Mouse (Mus musculus) embryonic facial prominence, embryonic 12.5 days (tissue): ENCODE results near the gene Scaf1. TPM values are rescaled to one million over a fixed set of nuclear protein-coding genes. Genes with fewer than 3 reads are reported as not detected.

ENCODE experiments used
- ATAC-seq: fragments of 200-750 bp; cut with Nextera tagmentation; 2 replicates; pipeline ENCODE4 v1.8.0; 2017; ENCODE audit not compliant: insufficient number of reproducible peaks, insufficient read depth, low FRiP score, low TSS enrichment
- H3K27ac ChIP-seq: fragments of 300-500 bp; sonication (generic); 2 replicates; pipeline ENCODE4 v1.5.1; 2016; ENCODE audit warnings: mild to moderate bottlenecking
- H3K27me3 ChIP-seq: fragments of 300-500 bp; sonication (generic); 2 replicates; pipeline ENCODE4 v1.6.1; 2016; ENCODE audit warnings: mild to moderate bottlenecking, moderate library complexity
- H3K36me3 ChIP-seq: fragments of 300-500 bp; sonication (generic); 2 replicates; pipeline ENCODE4 v1.6.1; 2016; ENCODE audit warnings: mild to moderate bottlenecking
- H3K4me1 ChIP-seq: fragments of 300-500 bp; sonication (generic); 2 replicates; pipeline ENCODE4 v1.6.1; 2016
- H3K4me2 ChIP-seq: fragments of 300-500 bp; sonication (generic); replicated peaks from 2 replicates; pipeline ENCODE4 v1.6.1; 2016; ENCODE audit warnings: mild to moderate bottlenecking, moderate library complexity
- H3K4me3 ChIP-seq: fragments of 300-500 bp; sonication (generic); 2 replicates; pipeline ENCODE4 v1.5.1; 2016; ENCODE audit warnings: mild to moderate bottlenecking
- H3K9ac ChIP-seq: fragments of 300-500 bp; sonication (generic); 2 replicates; pipeline ENCODE4 v1.6.1; 2016; ENCODE audit warnings: mild to moderate bottlenecking, moderate library complexity
- H3K9me3 ChIP-seq: fragments of 300-500 bp; sonication (generic); 2 replicates; pipeline ENCODE4 v1.6.1; 2016; ENCODE audit warnings: mild to moderate bottlenecking, moderate library complexity
- WGBS: fragments of 180-500 bp; shearing (Covaris S2); methylation state at CpG from one replicate; pipeline ENCODE4 v1.1.7; 2016; 5-methylcytosine and 5-hydroxymethylcytosine counted together
- polyA plus RNA-seq: library from polyadenylated mRNA; unstranded; fragments of >200 nt; fragmentation: Nextera tagmentation; extraction: Ambion mirVana; gene quantifications from 2 replicates; pipeline ENCODE4 v1.2.1, GENCODE M21; 2016

Scaf1 gene
- 43.8 and 47.7 TPM in 2 replicates for polyA plus RNA-seq

GRCm38 (mm10) chr7:45015957-45016612 is at the start of gene Scaf1:
Scaf1 (minus strand) TSS chr7:45016363.
- peaks cover 26% of the 10 kb centered on the region for H3K36me3 ChIP-seq
- H3K9ac ChIP-seq = peak within 1 kb of the TSS; percentile 96
- H3K4me2 ChIP-seq = peak within 1 kb of the TSS; percentile 74
- H3K4me1 ChIP-seq = peaks cover 22% of the 10 kb centered on the region
- H3K4me3 ChIP-seq = peak within 1 kb of the TSS; percentile 92
- peak; percentile 86 for ATAC-seq
- H3K9me3 ChIP-seq = no peaks in the 10 kb centered on the region
- peak within 1 kb of the TSS; percentile 93 for H3K27ac ChIP-seq
- peaks cover 2% of the 10 kb centered on the region; the same call in 1 of the 2 replicates for H3K27me3 ChIP-seq
- WGBS = under 1% methylated on average over 69 of the region's 69 CpGs

- no peaks in the 10 kb centered on the region for H3K36me3 ChIP-seq
- peaks cover 21% of the 10 kb centered on the region for H3K4me1 ChIP-seq
- H3K4me3 ChIP-seq = peak within 1 kb of the TSS; percentile 60
- peak within 1 kb of the TSS; percentile 67 for H3K4me2 ChIP-seq
- ATAC-seq = peak; percentile 80
- peak within 1 kb of the TSS; percentile 58 for H3K9ac ChIP-seq
- no peaks in the 10 kb centered on the region for H3K9me3 ChIP-seq
- under 1% methylated on average over 31 of the region's 31 CpGs for WGBS
- H3K27ac ChIP-seq = peak within 1 kb of the TSS; percentile 90
- H3K27me3 ChIP-seq = no peaks in the 10 kb centered on the region
These were observed 46.2 kb upstream of the Scaf1 start, which contains the start of the genes Nosip and Prrg2 for GRCm38 (mm10) chr7:45062239-45062835. Nosip (plus strand) TSS chr7:45062429. Prrg2 (minus strand) TSS chr7:45062677.

GRCm38 (mm10) chr7:45061532-45062075 is 45.4 kb upstream of the Scaf1 start:
- peak overlapping the region; percentile 28; the same call in 1 of the 2 replicates for H3K9ac ChIP-seq
- WGBS = 11% methylated on average over 11 of the region's 11 CpGs
- no peak for ATAC-seq

GRCm38 (mm10) chr7:45060632-45061122 is 44.5 kb upstream of the Scaf1 start:
- Histone ChIP-seq H3K27ac (0 out of 2 replicates have a peak overlapping the region, but pooled peaks have one; percentile 90), H3K27me3 (no peaks in the 10 kb centered on the region), H3K4me3 (no peak overlapping the region), H3K9ac (no peak overlapping the region), H3K9me3 (no peaks in the 10 kb centered on the region), H3K4me1 (peaks cover 21% of the 10 kb centered on the region), H3K36me3 (no peaks in the 10 kb centered on the region), H3K4me2 (no peak overlapping the region)
- ATAC-seq = no peak
- WGBS = 88% methylated on average over 6 of the region's 6 CpGs

More at GRCm38 (mm10) chr7:45061532-45062075, 45.4 kb upstream of the Scaf1 start:
- no peaks in the 10 kb centered on the region for H3K36me3 ChIP-seq
- H3K27ac ChIP-seq = peak overlapping the region; percentile 90
- no peaks in the 10 kb centered on the region for H3K9me3 ChIP-seq
- H3K27me3 ChIP-seq = no peaks in the 10 kb centered on the region
- peak overlapping the region; percentile 55 for H3K4me2 ChIP-seq
- H3K4me3 ChIP-seq = peak overlapping the region; percentile 60
- H3K4me1 ChIP-seq = peaks cover 21% of the 10 kb centered on the region

- H3K9me3 ChIP-seq = no peaks in the 10 kb centered on the region
- no peaks in the 10 kb centered on the region for H3K27me3 ChIP-seq
- H3K9ac ChIP-seq = peak overlapping the region; percentile 10; the same call in 1 of the 2 replicates
- WGBS = 76% methylated on average over 10 of the region's 10 CpGs
- ATAC-seq = no peak
- H3K4me2 ChIP-seq = no peak overlapping the region
- no peak overlapping the region for H3K4me3 ChIP-seq
- H3K4me1 ChIP-seq = peaks cover 19% of the 10 kb centered on the region
- H3K27ac ChIP-seq = peak overlapping the region; percentile 50; the same call in 1 of the 2 replicates
- no peaks in the 10 kb centered on the region for H3K36me3 ChIP-seq
These were observed 42.7 kb upstream of the Scaf1 start for GRCm38 (mm10) chr7:45058607-45059571.

GRCm38 (mm10) chr7:45056972-45057348 is 40.8 kb upstream of the Scaf1 start:
- no peak overlapping the region for H3K4me3 ChIP-seq
- no peaks in the 10 kb centered on the region for H3K9me3 ChIP-seq
- H3K27ac ChIP-seq = no peak overlapping the region
- no peak overlapping the region for H3K9ac ChIP-seq
- no peaks in the 10 kb centered on the region for H3K27me3 ChIP-seq
- H3K4me2 ChIP-seq = no peak overlapping the region
- H3K36me3 ChIP-seq = no peaks in the 10 kb centered on the region
- no peak for ATAC-seq
- peaks cover 15% of the 10 kb centered on the region for H3K4me1 ChIP-seq

GRCm38 (mm10) chr7:45056329-45056971 is 40.3 kb upstream of the Scaf1 start:
- ATAC-seq = no peak
- Histone ChIP-seq H3K9me3 (no peaks in the 10 kb centered on the region), H3K4me1 (peaks cover 16% of the 10 kb centered on the region), H3K27me3 (no peaks in the 10 kb centered on the region), H3K4me2 (no peak overlapping the region), H3K9ac (no peak overlapping the region), H3K27ac (no peak overlapping the region), H3K36me3 (no peaks in the 10 kb centered on the region), H3K4me3 (no peak overlapping the region)
- 69% methylated on average over 14 of the region's 14 CpGs for WGBS

GRCm38 (mm10) chr7:45053931-45054510 is 37.9 kb upstream of the Scaf1 start:
- Histone ChIP-seq H3K9ac (peak overlapping the region; percentile 94), H3K4me1 (peaks cover 22% of the 10 kb centered on the region), H3K27me3 (no peaks in the 10 kb centered on the region), H3K36me3 (peaks cover 16% of the 10 kb centered on the region), H3K27ac (peak overlapping the region; percentile 100), H3K4me2 (peak overlapping the region; percentile 88), H3K9me3 (no peaks in the 10 kb centered on the region), H3K4me3 (peak overlapping the region; percentile 78)
- ATAC-seq = peak; percentile 93
- WGBS = under 1% methylated on average over 33 of the region's 33 CpGs

GRCm38 (mm10) chr7:45053117-45053930 is 37.2 kb upstream of the Scaf1 start:
- H3K9ac ChIP-seq = peak overlapping the region; percentile 94
- H3K27ac ChIP-seq = peak overlapping the region; percentile 100
- no peaks in the 10 kb centered on the region for H3K27me3 ChIP-seq
- peak overlapping the region; percentile 88 for H3K4me2 ChIP-seq
- peaks cover 20% of the 10 kb centered on the region; the same call in 1 of the 2 replicates for H3K4me1 ChIP-seq
- peak; percentile 48 for ATAC-seq
- peaks cover 23% of the 10 kb centered on the region for H3K36me3 ChIP-seq
- peak overlapping the region; percentile 78 for H3K4me3 ChIP-seq
- no peaks in the 10 kb centered on the region for H3K9me3 ChIP-seq
- WGBS = 1% methylated on average over 45 of the region's 59 CpGs

- peaks cover 20% of the 10 kb centered on the region; the same call in 1 of the 2 replicates for H3K4me1 ChIP-seq
These were observed 36.6 kb upstream of the Scaf1 start, which contains the start of gene Prr12 for GRCm38 (mm10) chr7:45052862-45053116. Prr12 (minus strand) TSS chr7:45052881.

More at GRCm38 (mm10) chr7:45052862-45053116, 36.6 kb upstream of the Scaf1 start, which contains the start of gene Prr12:
- H3K4me2 ChIP-seq = peak within 1 kb of the TSS; percentile 88
- 0% methylated on average over 2 of the region's 18 CpGs for WGBS
- no peaks in the 10 kb centered on the region for H3K27me3 ChIP-seq
- H3K9me3 ChIP-seq = no peaks in the 10 kb centered on the region
- peak within 1 kb of the TSS; percentile 94 for H3K9ac ChIP-seq
- ATAC-seq = no peak
- H3K36me3 ChIP-seq = peaks cover 29% of the 10 kb centered on the region
- H3K4me3 ChIP-seq = peak within 1 kb of the TSS; percentile 78
- peak within 1 kb of the TSS; percentile 100 for H3K27ac ChIP-seq
